Mouse (Mus musculus) midbrain, embryonic 14.5 days (tissue): Measurements from ENCODE around the gene Akap2. TPM values are rescaled to one million over a fixed set of nuclear protein-coding genes. Genes with fewer than 3 reads are reported as not detected.

ENCODE experiments used
- ATAC-seq: fragments of 200-750 bp; cut with Nextera tagmentation; 2 replicates; pipeline ENCODE4 v1.8.0; 2017; ENCODE audit warnings: moderate number of reproducible peaks, moderate library complexity; ENCODE audit not compliant: low FRiP score, low TSS enrichment
- DNase-seq: peaks from one replicate; pipeline ENCODE4 v3.0.0-alpha.2; 2015
- H3K27ac ChIP-seq: fragments of 300-500 bp; sonication (generic); replicated peaks from 2 replicates; pipeline ENCODE4 v1.5.1; 2014; ENCODE audit warnings: mild to moderate bottlenecking, low read depth, low read length, moderate library complexity
- H3K27me3 ChIP-seq: fragments of 300-500 bp; sonication (generic); 2 replicates; pipeline ENCODE4 v1.6.1; 2014; ENCODE audit warnings: low read length, control low read depth, mixed read lengths; ENCODE audit not compliant: control insufficient read depth, insufficient read depth
- H3K36me3 ChIP-seq: fragments of 300-500 bp; sonication (generic); 2 replicates; pipeline ENCODE4 v1.6.1; 2014; ENCODE audit warnings: low read length, control low read depth; ENCODE audit not compliant: control insufficient read depth, insufficient read depth
- H3K4me1 ChIP-seq: fragments of 300-500 bp; sonication (generic); 2 replicates; pipeline ENCODE4 v1.6.1; 2014; ENCODE audit warnings: mild to moderate bottlenecking, antibody characterized with exemption, low read length, control low read depth; ENCODE audit not compliant: control insufficient read depth, insufficient read depth
- H3K4me2 ChIP-seq: fragments of 300-500 bp; sonication (generic); 2 replicates; pipeline ENCODE4 v1.6.1; 2014; ENCODE audit warnings: mild to moderate bottlenecking, low read length, moderate library complexity
- H3K4me3 ChIP-seq: fragments of 300-500 bp; sonication (generic); replicated peaks from 2 replicates; pipeline ENCODE4 v1.5.1; 2014; ENCODE audit warnings: low read depth, low read length
- H3K9ac ChIP-seq: fragments of 300-500 bp; sonication (generic); replicated peaks from 2 replicates; pipeline ENCODE4 v1.6.1; 2014; ENCODE audit warnings: mild to moderate bottlenecking, low read length, moderate library complexity
- H3K9me3 ChIP-seq: fragments of 300-500 bp; sonication (generic); 2 replicates; pipeline ENCODE4 v1.6.1; 2016; ENCODE audit warnings: low read length, control low read depth, mixed read lengths; ENCODE audit not compliant: control insufficient read depth
- WGBS: fragments of 180-500 bp; shearing (Covaris S2); extraction: QIAGEN DNeasy Blood & Tissue Kit; methylation state at CpG from one replicate; pipeline ENCODE4 v1.1.7; 2014; 5-methylcytosine and 5-hydroxymethylcytosine counted together
- polyA plus RNA-seq: library from polyadenylated mRNA; unstranded; fragments of >200 nt; fragmentation: Nextera tagmentation; extraction: Ambion mirVana; gene quantifications from 2 replicates; pipeline ENCODE4 v1.2.1, GENCODE M21; 2014

Gene Akap2
- polyA plus RNA-seq, 1 experiment from 2014 or later: 10.6 TPM

DNA sequence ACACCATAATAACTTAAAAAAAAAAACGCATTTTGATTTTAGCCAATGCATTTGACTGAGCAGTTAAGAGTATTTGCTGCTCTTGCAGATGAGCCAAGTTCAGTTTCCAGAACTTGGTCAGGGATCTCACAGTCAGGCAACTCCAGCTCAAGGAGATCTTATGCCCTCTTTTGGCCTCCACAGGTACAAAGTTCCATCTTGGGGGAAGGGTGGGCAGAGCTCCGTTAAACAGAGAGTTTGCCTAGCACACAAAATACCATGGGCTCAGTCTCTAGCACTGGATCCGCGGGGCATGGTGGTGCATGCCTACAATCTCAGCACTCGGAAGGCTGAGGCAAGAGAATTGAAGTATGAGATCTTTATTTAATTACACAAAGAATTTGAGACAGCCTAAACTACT is 14.9 kb downstream of the Akap2 start:
- Histone ChIP-seq H3K4me1 (no peaks in the 10 kb centered on the region), H3K4me2 (no peak overlapping the region), H3K9ac (no peak overlapping the region), H3K4me3 (no peak overlapping the region), H3K36me3 (no peaks in the 10 kb centered on the region), H3K27me3 (no peaks in the 10 kb centered on the region), H3K9me3 (no peaks in the 10 kb centered on the region), H3K27ac (no peak overlapping the region)
- 87% methylated on average over 5 of the region's 5 CpGs for WGBS
- ATAC-seq (no peak), DNase-seq (no peak)

DNA sequence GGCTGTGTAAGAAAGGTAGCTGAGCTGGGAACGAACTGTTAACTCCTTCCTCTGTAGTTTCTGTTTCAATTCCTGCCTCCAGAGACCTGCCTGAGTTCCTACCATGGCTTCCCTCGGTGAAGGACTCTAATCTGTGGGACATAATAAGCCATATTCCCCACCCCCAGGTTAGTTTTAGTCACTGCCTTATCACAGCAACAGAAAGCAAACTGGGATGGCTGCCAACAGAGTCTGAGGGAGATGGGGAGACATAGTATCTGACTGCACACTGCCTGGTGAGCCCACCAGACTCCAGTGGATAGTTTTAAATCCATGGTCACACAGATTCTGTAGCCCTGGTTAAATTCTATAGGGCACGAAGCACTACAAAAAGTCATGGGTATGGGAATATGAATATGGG is 16.0 kb downstream of the Akap2 start:
- H3K27ac ChIP-seq: no peak overlapping the region
- H3K9me3 ChIP-seq: no peaks in the 10 kb centered on the region
- ATAC-seq: no peak
- no peak overlapping the region for H3K4me2 ChIP-seq
- H3K4me1 ChIP-seq: no peaks in the 10 kb centered on the region
- no peaks in the 10 kb centered on the region for H3K27me3 ChIP-seq
- DNase-seq: no peak
- WGBS: 81% methylated on average over 3 of the region's 3 CpGs
- no peak overlapping the region for H3K4me3 ChIP-seq
- no peak overlapping the region for H3K9ac ChIP-seq
- no peaks in the 10 kb centered on the region for H3K36me3 ChIP-seq

DNA sequence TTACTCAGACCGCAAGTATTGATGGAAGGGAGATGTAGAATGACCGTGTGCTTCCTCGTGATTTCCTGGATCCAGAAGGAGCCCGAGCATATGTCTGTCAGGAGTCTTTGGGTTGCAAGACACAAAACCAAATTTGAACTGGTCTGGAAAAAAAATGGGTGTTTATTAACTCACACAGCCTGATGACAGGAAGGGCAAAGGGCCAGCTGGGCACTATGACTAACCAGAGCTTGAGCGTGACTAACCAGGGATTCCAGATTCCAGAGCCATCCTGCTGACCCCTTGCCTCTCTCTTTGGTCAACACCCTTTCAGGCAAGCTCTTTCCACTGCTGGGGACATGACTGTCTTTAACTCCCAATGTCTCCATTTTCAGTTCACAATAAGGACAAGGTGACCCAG is 18.0 kb downstream of the Akap2 start:
- 93% methylated on average over 5 of the region's 5 CpGs for WGBS
- no peaks in the 10 kb centered on the region for H3K27me3 ChIP-seq
- 0 out of 2 replicates have a peak, but pooled peaks cover 3% of the 10 kb centered on the region for H3K4me1 ChIP-seq
- DNase-seq: no peak
- no peak overlapping the region for H3K27ac ChIP-seq
- H3K9ac ChIP-seq: no peak overlapping the region
- no peak overlapping the region for H3K4me2 ChIP-seq
- H3K9me3 ChIP-seq: no peaks in the 10 kb centered on the region
- H3K4me3 ChIP-seq: no peak overlapping the region
- ATAC-seq: no peak
- no peaks in the 10 kb centered on the region for H3K36me3 ChIP-seq

DNA sequence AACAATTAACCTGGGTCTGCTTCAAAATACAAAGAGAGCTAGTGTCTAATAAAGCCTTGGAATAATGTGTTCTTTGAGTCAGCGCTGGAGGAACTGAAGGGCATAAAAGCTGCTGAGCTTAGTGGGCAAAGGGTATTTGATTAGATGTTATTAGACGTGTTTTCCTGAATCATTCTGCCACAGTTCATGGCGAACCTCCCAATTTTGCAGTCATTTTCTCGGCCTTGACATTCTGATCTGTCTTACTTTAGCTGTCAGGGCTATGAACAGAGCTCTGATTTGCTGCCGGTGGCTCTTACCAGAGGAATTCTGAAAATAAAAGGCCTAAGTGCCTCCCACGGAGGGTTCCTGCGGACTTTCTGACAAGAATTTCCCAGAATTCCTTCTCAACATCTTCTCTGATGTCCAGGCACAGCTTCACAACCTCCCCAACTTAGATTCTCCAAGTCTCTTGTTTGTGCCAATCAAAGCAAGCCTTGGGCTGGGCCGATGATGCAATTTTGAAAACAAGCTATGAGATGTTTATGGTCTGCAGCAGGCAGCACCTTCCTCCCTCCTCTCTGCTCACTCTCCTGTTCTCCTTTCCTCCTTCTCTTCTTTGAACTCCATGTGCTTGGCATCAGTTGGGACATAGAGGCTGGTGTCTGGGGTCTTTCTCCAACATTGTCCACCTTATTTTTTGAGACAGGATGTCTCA is 21.5 kb downstream of the Akap2 start:
- H3K36me3 ChIP-seq: no peaks in the 10 kb centered on the region
- H3K9me3 ChIP-seq: no peaks in the 10 kb centered on the region
- H3K4me1 ChIP-seq: 0 out of 2 replicates have a peak, but pooled peaks cover 3% of the 10 kb centered on the region
- DNase-seq (peak; percentile 10), ATAC-seq (no peak)
- H3K27ac ChIP-seq: no peak overlapping the region
- H3K9ac ChIP-seq: no peak overlapping the region
- no peaks in the 10 kb centered on the region for H3K27me3 ChIP-seq
- H3K4me2 ChIP-seq: no peak overlapping the region
- H3K4me3 ChIP-seq: no peak overlapping the region
- WGBS: 35% methylated on average over 8 of the region's 8 CpGs

DNA sequence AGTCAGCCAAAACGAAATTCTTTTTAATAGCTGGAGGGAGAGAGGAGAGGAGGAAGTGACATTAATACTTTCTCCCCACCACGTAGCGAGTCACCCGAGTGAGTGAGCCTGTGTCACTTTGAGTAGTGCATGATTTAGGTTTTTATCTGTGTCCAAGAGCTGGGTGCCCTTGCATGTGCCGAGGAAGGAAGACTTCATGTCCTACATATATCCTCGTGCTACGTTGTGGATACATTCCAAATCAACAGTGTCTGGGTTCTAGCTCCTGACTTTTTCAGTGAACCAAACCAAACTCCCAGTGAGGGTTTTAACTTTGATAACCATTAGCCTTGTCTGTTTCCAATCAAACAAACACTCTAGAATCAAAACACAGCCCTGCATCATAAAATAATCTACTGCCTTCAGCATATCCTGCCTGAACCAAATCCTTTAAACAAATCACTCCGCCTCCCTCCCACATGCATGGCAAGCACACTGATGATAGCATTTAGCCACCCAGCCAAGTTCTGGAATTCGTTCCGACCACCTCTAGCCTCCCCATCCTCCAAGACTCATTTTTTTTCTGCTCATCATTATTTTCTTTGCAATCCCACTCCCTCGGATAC is 26.0 kb downstream of the Akap2 start:
- H3K9ac ChIP-seq: no peak overlapping the region
- 0 out of 2 replicates have a peak, but pooled peaks cover 3% of the 10 kb centered on the region for H3K4me1 ChIP-seq
- H3K4me2 ChIP-seq: no peak overlapping the region
- no peaks in the 10 kb centered on the region for H3K9me3 ChIP-seq
- no peaks in the 10 kb centered on the region for H3K36me3 ChIP-seq
- DNase-seq (no peak), ATAC-seq (no peak)
- H3K4me3 ChIP-seq: no peak overlapping the region
- no peak overlapping the region for H3K27ac ChIP-seq
- WGBS: 85% methylated on average over 11 of the region's 11 CpGs
- no peaks in the 10 kb centered on the region for H3K27me3 ChIP-seq

DNA sequence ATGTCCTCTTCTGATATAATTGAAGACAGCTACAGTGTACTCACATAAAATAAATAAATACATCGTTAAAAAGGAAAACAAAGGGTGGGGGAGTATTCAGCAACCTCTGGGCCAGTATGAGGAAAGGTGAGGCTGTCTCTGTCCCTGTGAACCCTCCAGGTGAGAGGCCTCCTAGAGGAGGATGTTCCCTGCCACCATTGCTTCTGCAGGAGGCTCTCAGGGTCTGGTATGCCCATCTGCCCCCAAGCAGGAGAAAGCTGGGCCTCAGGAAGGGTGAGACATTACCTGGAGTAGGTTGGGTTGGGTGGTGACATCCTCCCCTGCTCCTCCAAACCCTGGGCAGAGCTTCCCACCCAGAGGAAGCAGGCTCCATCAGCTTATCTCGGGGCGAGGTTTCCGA is 33.2 kb downstream of the Akap2 start:
- Histone ChIP-seq H3K27ac (no peak overlapping the region), H3K9me3 (no peaks in the 10 kb centered on the region), H3K4me1 (no peaks in the 10 kb centered on the region), H3K36me3 (no peaks in the 10 kb centered on the region), H3K9ac (no peak overlapping the region), H3K27me3 (no peaks in the 10 kb centered on the region), H3K4me3 (no peak overlapping the region), H3K4me2 (no peak overlapping the region)
- no peak for ATAC-seq
- DNase-seq: no peak
- 82% methylated on average over 4 of the region's 4 CpGs for WGBS

DNA sequence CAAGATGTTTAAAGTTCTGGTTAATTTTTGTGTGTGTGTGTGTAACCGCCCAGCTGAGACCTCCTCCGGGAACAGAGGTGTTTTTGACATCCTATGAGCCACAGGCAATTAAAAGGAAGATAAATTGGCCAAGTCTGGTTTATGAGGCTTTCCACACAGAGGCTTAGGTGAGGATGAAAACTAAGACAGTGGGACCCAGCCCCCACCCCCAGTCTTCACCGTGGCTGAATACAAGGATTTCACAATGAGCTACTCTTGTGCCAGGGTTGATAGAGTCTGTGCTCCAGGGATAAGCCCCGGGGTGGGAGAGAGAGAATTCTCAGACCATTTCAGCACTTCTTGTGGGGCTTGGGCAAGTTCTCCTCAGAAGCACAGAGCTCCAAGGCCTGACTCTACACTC is 33.6 kb downstream of the Akap2 start:
- 68% methylated on average over 4 of the region's 4 CpGs for WGBS
- no peak for ATAC-seq

DNA sequence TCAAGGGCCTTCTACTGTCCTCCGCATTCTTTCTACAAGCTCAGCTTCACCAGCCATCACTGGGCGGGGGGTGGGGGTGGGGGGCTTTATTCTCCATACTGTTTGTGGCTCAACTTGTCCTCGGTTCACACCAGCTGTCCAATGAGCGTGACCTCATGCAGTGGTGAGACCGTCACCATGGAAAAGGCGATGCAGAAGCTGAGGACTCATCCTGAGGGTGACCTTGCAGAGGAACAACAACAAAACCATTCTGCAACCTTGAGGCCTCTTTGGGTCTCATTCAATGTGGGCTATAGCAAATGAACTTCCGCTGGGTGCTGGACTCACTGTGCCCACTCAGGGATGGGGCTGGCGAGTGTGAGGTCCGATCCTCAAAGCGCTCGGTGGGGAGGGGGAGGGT is 34.1 kb downstream of the Akap2 start:
- no peaks in the 10 kb centered on the region for H3K4me1 ChIP-seq
- WGBS: 88% methylated on average over 11 of the region's 11 CpGs
- no peak overlapping the region for H3K27ac ChIP-seq
- no peak overlapping the region for H3K4me3 ChIP-seq
- no peaks in the 10 kb centered on the region for H3K27me3 ChIP-seq
- H3K9me3 ChIP-seq: no peaks in the 10 kb centered on the region
- ATAC-seq (no peak), DNase-seq (no peak)
- H3K36me3 ChIP-seq: no peaks in the 10 kb centered on the region
- no peak overlapping the region for H3K9ac ChIP-seq
- H3K4me2 ChIP-seq: no peak overlapping the region

More for the DNA sequence above, 33.6 kb downstream of the Akap2 start:
- H3K27ac ChIP-seq: no peak overlapping the region
- no peaks in the 10 kb centered on the region for H3K4me1 ChIP-seq
- H3K9ac ChIP-seq: no peak overlapping the region
- H3K9me3 ChIP-seq: no peaks in the 10 kb centered on the region
- no peak overlapping the region for H3K4me2 ChIP-seq
- no peaks in the 10 kb centered on the region for H3K36me3 ChIP-seq
- no peak overlapping the region for H3K4me3 ChIP-seq
- no peak for DNase-seq
- H3K27me3 ChIP-seq: no peaks in the 10 kb centered on the region

DNA sequence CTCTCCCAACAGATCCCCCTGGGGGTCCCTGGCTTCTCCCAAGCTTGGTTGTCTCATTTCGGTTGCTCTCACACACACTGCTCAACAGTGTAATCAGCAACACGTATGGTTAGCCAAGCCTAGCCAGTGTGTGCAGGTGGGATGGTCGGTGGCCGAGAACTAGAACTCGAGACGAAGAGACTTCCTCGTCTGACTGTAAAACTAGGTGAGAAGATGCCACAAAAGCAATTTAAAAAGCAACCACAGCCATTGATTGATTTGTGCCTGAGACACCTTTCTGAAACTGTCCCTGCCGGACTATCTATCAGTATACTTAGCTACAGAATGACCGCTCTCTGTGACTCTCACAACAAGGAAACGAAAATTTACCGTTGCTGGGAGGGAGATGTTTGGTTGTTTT is 37.6 kb downstream of the Akap2 start:
- no peaks in the 10 kb centered on the region for H3K9me3 ChIP-seq
- H3K9ac ChIP-seq: no peak overlapping the region
- no peaks in the 10 kb centered on the region for H3K4me1 ChIP-seq
- H3K27me3 ChIP-seq: no peaks in the 10 kb centered on the region
- H3K27ac ChIP-seq: no peak overlapping the region
- no peaks in the 10 kb centered on the region for H3K36me3 ChIP-seq
- no peak for DNase-seq
- H3K4me2 ChIP-seq: no peak overlapping the region
- no peak for ATAC-seq
- no peak overlapping the region for H3K4me3 ChIP-seq
- WGBS: 92% methylated on average over 11 of the region's 11 CpGs
